Comparison of ENCODE assay signal across 12 mouse cellular contexts in genomic region chr1:91043191-91043590, GRCm38 (mm10). TPM values are rescaled to one million over a fixed set of nuclear protein-coding genes. Genes with fewer than 3 reads are reported as not detected.
DNase-seq lines count a peak whose midpoint lies in the region; ATAC-seq and TF ChIP-seq lines count a peak whose summit lies in the region.
"Had no signal": no experiment of that assay in that cellular context is flagged by ENCODE, and none has a peak within 500 bp of the region (broad histone marks: within the 10 kb centered on the region; RNA-seq: fewer than 3 reads in every experiment).

No protein-coding gene starts in this region.

- no peak overlapping the region for H3K4me2 ChIP-seq in lung, embryonic 15.5 days
- H3K4me2 ChIP-seq: forebrain, embryonic 15.5 days; limb, embryonic 12.5 days had no signal

- H3K36me3 ChIP-seq in heart, adult 2 months (ENCODE audit: control insufficient read depth, insufficient read depth, low read length): peaks cover 3% of the 10 kb centered on the region
- no peaks in the 10 kb centered on the region for H3K36me3 ChIP-seq in lung, embryonic 15.5 days
- H3K36me3 ChIP-seq: forebrain, embryonic 15.5 days; limb, embryonic 12.5 days had no signal

- peak overlapping the region; percentile 34; the same call in 1 of the 2 replicates for H3K27ac ChIP-seq in heart, adult 2 months
- H3K27ac ChIP-seq in lung, embryonic 15.5 days: peak overlapping the region; percentile 54
- H3K27ac ChIP-seq: forebrain, embryonic 15.5 days; limb, embryonic 12.5 days had no signal

- H3K27me3 ChIP-seq in heart, adult 2 months (ENCODE audit: control insufficient read depth, insufficient read depth, low read length): no peaks in the 10 kb centered on the region
- H3K27me3 ChIP-seq in lung, embryonic 15.5 days: no peaks in the 10 kb centered on the region
- H3K27me3 ChIP-seq: forebrain, embryonic 15.5 days; limb, embryonic 12.5 days had no signal

- intact Hi-C loops in heart, adult 2 months (cut with DNase I): no loop called here
- intact Hi-C loops in heart, postnatal 25 days (cut with DNase I): no loop called here

- DNase-seq in heart, adult 2 months: no peak
- DNase-seq in heart, postnatal 25 days (ENCODE audit: low spot score): no peak
- no peak for DNase-seq in lung, postnatal 25 days (ENCODE audit: low spot score)
- DNase-seq in cerebellum, adult 9-10 months: no peak
- no peak for DNase-seq in ovary, postnatal 10 days (ENCODE audit: low spot score)
- DNase-seq: kidney, adult 11 months had no signal

- H3K4me1 ChIP-seq in heart, adult 2 months (ENCODE audit: control insufficient read depth, insufficient read depth, low read length): peaks cover 20% of the 10 kb centered on the region
- peaks cover 55% of the 10 kb centered on the region for H3K4me1 ChIP-seq in lung, embryonic 15.5 days

- no peak for ATAC-seq in lung, embryonic 15.5 days (ENCODE audit: borderline replicate concordance, extremely low read depth, low FRiP score, low TSS enrichment)
- peak; percentile 11 for ATAC-seq in granulocyte monocyte progenitor cell, adult 5-6 weeks (replicated peaks; ENCODE audit: poor library complexity, severe bottlenecking)
- peak; percentile 38 for ATAC-seq in megakaryocyte, adult 5-6 weeks (ENCODE audit: poor library complexity, severe bottlenecking)
- ATAC-seq: forebrain, embryonic 15.5 days had no signal

- no peaks in the 10 kb centered on the region for H3K9me3 ChIP-seq in lung, embryonic 15.5 days
- H3K9me3 ChIP-seq: forebrain, embryonic 15.5 days; limb, embryonic 12.5 days had no signal

- H3K4me3 ChIP-seq in heart, adult 2 months: no peak overlapping the region
- no peak overlapping the region for H3K4me3 ChIP-seq in lung, embryonic 15.5 days
- H3K4me3 ChIP-seq: forebrain, embryonic 15.5 days; limb, embryonic 12.5 days; myocyte had no signal

- no peak for TF ChIP-seq EP300 in heart, adult 2 months (IDR thresholded peaks at IDR 0.05; ENCODE audit: insufficient read depth, low read depth, low read length)

- no peak for TF ChIP-seq POLR2A in heart, adult 2 months (IDR thresholded peaks at IDR 0.05; ENCODE audit: insufficient read depth, low read depth, low read length)

- peaks cover 1% of the 10 kb centered on the region; the same call in 1 of the 2 replicates for H3K79me2 ChIP-seq in heart, adult 2 months (replicated peaks; ENCODE audit: control insufficient read depth, insufficient read depth, low read length)

- no peak for TF ChIP-seq CTCF in heart, adult 2 months (IDR thresholded peaks at IDR 0.05)

- WGBS in heart, adult 2 months: 42% methylated on average over 5 of the region's 5 CpGs
- WGBS in lung, embryonic 15.5 days: 46% methylated on average over 5 of the region's 5 CpGs

- no peak overlapping the region for H3K9ac ChIP-seq in heart, adult 2 months (ENCODE audit: low read depth, low read length)
- no peak overlapping the region for H3K9ac ChIP-seq in lung, embryonic 15.5 days
- H3K9ac ChIP-seq: forebrain, embryonic 15.5 days; limb, embryonic 12.5 days had no signal

RNA-seq across cellular contexts. Expression of gene Lrrfip1, which starts 44.7 kb away (rescaled TPM):
- total RNA-seq in heart, adult 2 months (2021): 10 to 100 TPM; 63.5 to 75.5 TPM
- polyA plus RNA-seq in heart, adult 2 months (2012; rRNA removed): 32.9 and 44.2 TPM in 2 replicates
- 10 to 100 TPM; 81.3 to 98.0 TPM for total RNA-seq in heart, postnatal 25 days (2021)
- polyA plus RNA-seq in lung, embryonic 15.5 days (2015; fragmentation: Nextera tagmentation; extraction: Ambion mirVana): 54.8 and 60.6 TPM in 2 replicates
- total RNA-seq in granulocyte monocyte progenitor cell, adult 5-6 weeks (2014; fragmentation: Nextera tagmentation): 61.3 and 114 TPM in 2 replicates
- 121 and 131 TPM in 2 replicates for total RNA-seq in granulocyte monocyte progenitor cell, adult 5-6 weeks (2017)
- total RNA-seq in megakaryocyte, adult 5-6 weeks (2015): 123 and 128 TPM in 2 replicates
- total RNA-seq in megakaryocyte, adult 5-6 weeks (2017): 228 and 254 TPM in 2 replicates
